Mouse (Mus musculus) naive thymus-derived CD4-positive, alpha-beta T cell, adult 2 months (primary cell): Measurements from ENCODE around the gene Sufu.

Source experiments
- DNase-seq: peaks from one replicate; pipeline ENCODE4 v3.0.0-alpha.2; 2011; ENCODE audit warnings: low read depth

Gene Sufu

GRCm38 (mm10) chr19:46466160-46466559, 69.5 kb downstream of the Sufu start:
- DNase-seq, result peak; percentile 75

DNA sequence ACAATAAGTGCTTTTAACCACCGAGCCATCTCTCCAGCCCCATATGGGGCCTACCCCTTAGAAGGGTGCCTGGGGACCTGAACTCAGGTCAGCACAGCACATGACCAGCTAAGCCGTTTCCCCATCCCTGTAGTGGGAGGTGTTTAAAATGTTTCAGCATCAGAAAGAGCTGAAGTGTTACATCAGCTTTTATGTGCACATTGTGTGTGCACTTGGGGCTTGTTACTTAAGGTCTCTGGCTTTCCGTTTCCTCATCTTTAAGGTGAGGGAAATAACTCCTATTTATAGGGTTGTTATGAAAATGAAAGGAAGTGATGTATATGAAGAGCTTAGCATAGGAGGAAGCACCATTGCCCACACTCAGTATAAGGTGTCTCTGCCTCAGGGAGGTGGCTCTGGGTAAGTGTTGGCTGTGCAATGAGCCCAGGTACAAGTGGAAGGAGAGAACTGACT, 70.4 kb downstream of the Sufu start:
- DNase-seq, result peak; percentile 77

GRCm38 (mm10) chr19:46470364-46471240, 73.9 kb downstream of the Sufu start:
- peak; percentile 80 for DNase-seq

DNA sequence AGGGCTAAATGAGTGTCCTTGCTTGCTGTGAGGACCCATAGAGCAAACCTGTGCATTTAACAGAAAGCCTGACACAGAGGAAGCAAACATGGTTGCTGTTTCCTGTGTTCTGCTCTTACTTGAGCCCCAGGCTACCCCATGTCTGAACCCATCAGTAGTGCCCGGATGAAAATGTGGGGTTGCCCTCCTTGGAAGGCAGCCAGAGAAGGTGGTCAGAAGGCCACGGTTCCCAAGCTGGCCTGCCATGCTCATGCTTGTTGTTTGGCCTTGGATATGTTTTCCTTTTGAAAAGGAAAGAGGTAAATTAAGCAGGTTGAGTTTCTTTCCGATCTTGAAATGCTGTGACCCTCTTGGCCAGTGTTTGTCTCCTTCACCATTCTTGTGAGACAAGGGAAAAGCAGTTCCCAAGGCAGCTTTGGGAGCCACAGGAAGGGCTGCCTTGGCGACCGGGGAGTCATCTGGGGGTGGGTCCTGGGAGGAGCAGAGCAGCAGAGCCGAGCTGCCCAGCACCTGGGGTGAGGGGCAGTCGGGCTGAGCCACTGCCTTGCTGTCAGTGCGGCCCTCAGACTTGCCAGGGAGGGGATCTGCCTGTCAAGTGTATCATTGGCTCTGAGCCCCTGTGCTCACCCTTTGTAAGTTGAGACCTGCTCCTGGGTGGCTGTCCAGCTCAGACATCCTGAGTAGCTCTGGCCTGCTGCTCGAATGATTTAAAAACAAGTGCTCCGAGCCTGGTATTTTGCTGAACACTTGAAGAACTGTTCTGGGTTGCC, 74.8 kb downstream of the Sufu start:
- no peak for DNase-seq

- DNase-seq, result no peak
Measured at GRCm38 (mm10) chr19:46477432-46477845, 80.7 kb downstream of the Sufu start.

GRCm38 (mm10) chr19:46478242-46478641, 81.5 kb downstream of the Sufu start:
- no peak for DNase-seq

- peak; percentile 63 for DNase-seq
Measured at GRCm38 (mm10) chr19:46478826-46479225, 82.1 kb downstream of the Sufu start.

DNA sequence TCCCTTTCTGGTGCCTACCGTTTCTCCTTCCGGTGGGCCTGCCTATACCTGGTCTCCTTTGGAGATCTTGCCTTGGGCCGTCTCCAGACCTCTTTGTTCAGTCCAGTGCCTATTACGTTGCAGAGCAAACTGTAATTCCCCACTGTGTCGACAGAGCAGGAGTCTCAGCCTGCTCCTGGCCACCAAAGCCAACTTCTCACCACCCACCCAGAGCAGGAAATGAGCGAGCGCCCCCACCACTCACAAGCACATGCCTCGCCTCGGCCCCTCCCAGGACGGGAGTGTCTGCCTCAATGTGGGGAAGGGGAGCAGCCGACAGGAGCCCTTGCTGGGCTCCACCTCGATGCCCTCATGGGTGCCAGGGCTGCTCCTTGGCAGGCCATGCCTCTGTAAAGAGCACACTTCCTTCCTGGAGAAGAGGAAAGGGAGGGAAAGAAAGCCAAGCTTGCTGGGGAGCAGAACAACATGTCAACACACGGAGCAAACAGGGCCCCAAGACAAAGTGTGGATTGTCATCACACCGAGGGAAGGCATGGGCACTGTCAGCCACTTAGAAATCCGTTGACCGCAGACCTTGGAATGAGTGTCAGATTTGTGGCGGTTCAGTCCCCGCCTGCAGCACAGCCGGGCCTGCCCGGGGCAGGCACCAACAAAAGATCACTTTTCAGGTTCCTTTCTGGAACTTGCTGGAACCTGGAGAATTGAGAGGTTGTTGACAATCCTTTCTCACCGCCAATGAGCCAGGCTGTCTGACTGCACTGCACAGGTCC, 82.8 kb downstream of the Sufu start:
- no peak for DNase-seq

- DNase-seq, result no peak
Measured at GRCm38 (mm10) chr19:46480624-46481345, 84.1 kb downstream of the Sufu start.

GRCm38 (mm10) chr19:46481352-46481751, 84.7 kb downstream of the Sufu start:
- DNase-seq, result no peak

DNA sequence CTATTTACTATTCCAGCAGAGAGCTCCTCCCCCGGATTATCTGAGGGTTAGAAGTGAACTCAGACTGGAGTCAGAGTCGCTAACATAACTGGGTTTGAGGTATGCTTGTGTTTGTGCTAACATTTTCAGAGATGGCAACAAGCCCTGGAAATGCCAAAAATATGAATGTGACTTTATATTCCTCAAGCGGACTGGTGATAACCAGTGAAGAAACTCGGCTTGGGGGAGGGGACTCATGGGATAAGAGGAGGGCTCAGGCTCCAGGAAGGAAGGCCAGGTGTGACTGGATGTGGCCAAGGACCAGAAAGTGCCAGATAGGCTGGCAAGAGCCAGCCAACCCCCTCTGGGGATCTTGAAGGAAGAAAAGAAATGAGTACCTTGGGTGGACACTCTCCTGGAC, 85.1 kb downstream of the Sufu start:
- no peak for DNase-seq

GRCm38 (mm10) chr19:46482896-46483516, 86.3 kb downstream of the Sufu start:
- no peak for DNase-seq

DNA sequence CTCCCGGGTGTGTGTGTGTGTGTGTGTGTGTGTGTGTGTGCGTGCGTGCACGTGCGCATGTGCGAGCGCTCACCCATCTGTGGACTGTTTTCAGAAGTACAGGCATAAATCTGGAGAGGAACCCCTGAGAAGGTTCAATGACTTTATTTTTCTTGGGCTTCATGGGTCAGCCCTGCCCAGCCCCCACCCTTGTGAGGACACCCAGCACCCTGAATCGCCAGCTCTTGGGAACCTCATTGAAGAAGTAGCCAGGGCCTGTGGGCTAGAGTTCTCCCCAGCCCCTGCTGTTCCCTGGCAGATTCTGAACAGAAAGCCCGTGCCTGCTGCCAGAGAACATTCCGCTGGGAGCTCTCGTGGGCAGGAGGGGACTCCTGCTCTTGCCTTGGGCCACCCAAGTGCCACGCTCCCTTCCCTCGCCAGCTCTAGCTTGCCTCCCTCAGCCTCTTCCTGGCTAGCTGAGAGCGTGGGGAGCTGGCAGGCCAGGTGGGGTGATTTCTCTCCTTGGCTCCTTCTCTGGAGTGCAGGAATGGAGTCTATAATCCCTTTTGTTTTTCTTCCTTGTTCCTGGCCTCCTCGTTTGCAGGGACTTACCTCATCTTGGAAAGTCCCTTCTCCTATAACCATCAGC, 87.1 kb downstream of the Sufu start:
- DNase-seq, result no peak

DNA sequence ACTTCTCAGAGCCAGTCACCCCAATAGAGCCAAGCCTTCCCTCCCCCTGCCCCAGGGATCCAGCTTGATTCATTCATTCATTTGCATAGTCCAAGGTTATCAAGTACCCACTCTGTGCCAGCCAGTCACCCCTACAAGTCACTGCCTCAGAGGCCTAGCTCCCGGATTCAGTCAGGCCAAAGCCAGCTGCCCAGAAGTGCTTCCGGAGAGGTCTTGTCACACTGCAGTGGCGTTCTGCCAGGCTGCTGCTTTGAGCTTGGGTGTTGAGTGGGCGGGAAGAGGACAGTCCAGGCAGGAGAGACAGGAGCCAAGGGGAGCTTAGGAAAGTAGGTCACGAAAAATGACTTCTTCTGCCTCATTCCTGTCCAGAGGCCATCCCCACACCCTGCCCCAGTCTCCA, 87.8 kb downstream of the Sufu start:
- DNase-seq, result no peak

DNA sequence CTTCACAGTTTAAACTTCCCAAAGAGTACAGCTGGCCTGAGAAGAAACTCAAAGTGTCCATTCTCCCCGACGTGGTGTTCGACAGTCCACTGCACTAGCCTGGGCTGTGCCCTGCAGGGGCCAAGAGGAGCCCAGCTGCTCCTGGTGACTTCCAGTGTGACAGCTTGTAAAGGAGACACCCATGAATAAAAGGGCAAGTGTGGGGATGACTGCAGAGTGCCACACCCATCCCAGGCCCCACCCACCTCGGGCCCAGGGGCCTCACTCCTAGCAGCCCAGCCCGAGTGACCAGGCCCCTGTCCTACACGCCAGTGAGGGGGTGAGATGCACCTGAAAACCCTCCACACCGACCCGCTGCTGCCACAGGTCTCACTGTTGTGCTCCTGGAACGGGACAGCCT, 89.2 kb downstream of the Sufu start:
- no peak for DNase-seq

GRCm38 (mm10) chr19:46486709-46487108, 90.0 kb downstream of the Sufu start:
- no peak for DNase-seq

DNA sequence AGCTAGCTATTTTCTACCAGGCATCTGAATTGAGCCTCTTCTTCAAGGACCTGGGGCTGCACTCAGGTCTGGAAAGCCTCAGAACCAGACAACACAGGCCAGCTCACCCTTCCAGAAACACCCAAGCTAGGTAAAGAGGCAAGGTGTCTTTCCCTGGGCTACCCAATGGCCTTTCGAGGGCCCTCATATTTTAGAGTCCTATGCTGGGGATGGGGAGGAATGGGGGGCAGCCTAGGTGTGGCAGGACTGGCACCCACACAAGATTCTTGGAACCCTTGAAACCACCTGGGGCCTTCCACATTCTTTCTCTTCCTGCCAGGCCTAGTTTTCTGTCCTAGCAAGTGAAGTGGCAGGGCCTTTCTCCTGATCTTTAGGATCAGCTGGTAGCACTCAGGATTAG, 92.8 kb downstream of the Sufu start:
- DNase-seq, result no peak

GRCm38 (mm10) chr19:46490634-46491033, 93.9 kb downstream of the Sufu start:
- no peak for DNase-seq

- DNase-seq, result peak; percentile 37
Measured at GRCm38 (mm10) chr19:46495136-46495535, 98.4 kb downstream of the Sufu start.

GRCm38 (mm10) chr19:46497230-46497629, 100.5 kb downstream of the Sufu start:
- no peak for DNase-seq

DNA sequence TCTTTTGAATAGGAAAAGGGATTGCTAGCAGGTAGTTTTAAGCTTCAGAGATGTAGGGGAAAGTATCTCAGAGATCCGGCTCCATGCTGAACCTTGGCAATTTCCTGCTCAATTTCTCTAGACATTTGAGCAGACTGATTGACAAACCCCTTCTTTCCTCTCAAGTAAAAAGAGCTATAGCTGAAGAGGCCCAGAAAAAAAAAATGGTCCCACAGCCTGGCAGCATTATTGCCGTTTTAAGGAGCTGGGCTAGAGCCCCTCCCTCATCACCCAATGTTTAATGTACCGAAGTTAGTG, 102.8 kb downstream of the Sufu start:
- DNase-seq, result no peak
